Mouse (Mus musculus) spleen, postnatal 10 days (tissue): ENCODE measurements around the gene Dnajc17.

ENCODE experiments used
- DNase-seq, 2 experiments: peaks; one replicate each; pipeline ENCODE4 v3.0.0; 2021 to 2022; ENCODE audit warnings: low spot score in 2 of 2

Gene Dnajc17

GRCm38 (mm10) chr2:119208344-119209175 lies at the start of gene Dnajc17, which contains the start of gene Zfyve19:
TSS of gene Dnajc17 (minus strand) at chr2:119208795.
TSS of gene Zfyve19 (plus strand) at chr2:119208617.
- DNase-seq = peak; percentile 88 to 96

GRCm38 (mm10) chr2:119254976-119255375 lies 46.4 kb upstream of the Dnajc17 start:
- no peak for DNase-seq

GRCm38 (mm10) chr2:119250826-119251478 lies 42.4 kb upstream of the Dnajc17 start:
- DNase-seq = peak; percentile 78 to 93

- DNase-seq = no peak
Observed at GRCm38 (mm10) chr2:119250377-119250776, 41.8 kb upstream of the Dnajc17 start.

GRCm38 (mm10) chr2:119249592-119250061 lies 41.0 kb upstream of the Dnajc17 start:
- DNase-seq = no peak

GRCm38 (mm10) chr2:119247904-119248303 lies 39.3 kb upstream of the Dnajc17 start:
- DNase-seq = no peak

- no peak for DNase-seq
Observed at GRCm38 (mm10) chr2:119245246-119245645, 36.7 kb upstream of the Dnajc17 start.

- no peak for DNase-seq
Observed at GRCm38 (mm10) chr2:119242548-119242947, 34.0 kb upstream of the Dnajc17 start.

- DNase-seq = no peak
Observed at GRCm38 (mm10) chr2:119240819-119241186, 32.2 kb upstream of the Dnajc17 start.

GRCm38 (mm10) chr2:119240075-119240818 lies 31.7 kb upstream of the Dnajc17 start:
- no peak for DNase-seq

GRCm38 (mm10) chr2:119238671-119239070 lies 30.1 kb upstream of the Dnajc17 start:
- DNase-seq = no peak

GRCm38 (mm10) chr2:119237871-119238220 lies 29.3 kb upstream of the Dnajc17 start:
- DNase-seq = peak in 1 of 2 experiments; percentile 20

- peak in 1 of 2 experiments; percentile 18 for DNase-seq
Observed at GRCm38 (mm10) chr2:119237210-119237870, 28.7 kb upstream of the Dnajc17 start, which contains the start of gene Spint1. TSS of gene Spint1 (plus strand) at chr2:119237362.

GRCm38 (mm10) chr2:119236682-119237209 lies 28.2 kb upstream of the Dnajc17 start:
- no peak for DNase-seq

- DNase-seq = no peak
Observed at GRCm38 (mm10) chr2:119229775-119230704, 21.4 kb upstream of the Dnajc17 start, which contains the start of gene Ppp1r14d. TSS of gene Ppp1r14d (minus strand) at chr2:119229906.

GRCm38 (mm10) chr2:119209176-119209507 lies 547 bp upstream of the Dnajc17 start:
- DNase-seq = no peak

- DNase-seq = peak in 1 of 2 experiments; percentile 18
Observed at GRCm38 (mm10) chr2:119207961-119208343, 643 bp downstream of the Dnajc17 start.

- DNase-seq = no peak
Observed at GRCm38 (mm10) chr2:119203871-119204460, 4.6 kb downstream of the Dnajc17 start.

- DNase-seq = no peak
Observed at GRCm38 (mm10) chr2:119202914-119203453, 5.6 kb downstream of the Dnajc17 start.

GRCm38 (mm10) chr2:119198934-119199333 lies 9.7 kb downstream of the Dnajc17 start:
- no peak for DNase-seq
